Mouse (Mus musculus) fat pad, adult 2 months (tissue): ENCODE data around the gene Cluh.

Experiments used
- DNase-seq: peaks from one replicate; pipeline ENCODE4 v3.0.0-alpha.2; 2011; ENCODE audit warnings: low read depth, low spot score; ENCODE audit errors: extremely low read depth

Gene Cluh

GRCm38 (mm10) chr11:74647966-74648365, 1.3 kb upstream of the Cluh start:
- DNase-seq = no peak

GRCm38 (mm10) chr11:74648676-74649075, 619 bp upstream of the Cluh start:
- DNase-seq = no peak

GRCm38 (mm10) chr11:74649647-74650551, 604 bp downstream of the Cluh start:
- DNase-seq = no peak

- no peak for DNase-seq
Observed at GRCm38 (mm10) chr11:74650576-74651100, 1.3 kb downstream of the Cluh start.

- no peak for DNase-seq
Observed at GRCm38 (mm10) chr11:74652791-74653191, 3.5 kb downstream of the Cluh start.

GRCm38 (mm10) chr11:74653385-74653784, 4.1 kb downstream of the Cluh start:
- DNase-seq = no peak

GRCm38 (mm10) chr11:74655941-74656340, 6.6 kb downstream of the Cluh start:
- DNase-seq = no peak

GRCm38 (mm10) chr11:74660336-74660735, 11.0 kb downstream of the Cluh start:
- DNase-seq = no peak

GRCm38 (mm10) chr11:74661641-74662040, 12.3 kb downstream of the Cluh start:
- no peak for DNase-seq

- no peak for DNase-seq
Observed at GRCm38 (mm10) chr11:74662221-74662620, 12.9 kb downstream of the Cluh start.

- no peak for DNase-seq
Observed at GRCm38 (mm10) chr11:74664279-74664678, 15.0 kb downstream of the Cluh start.

- no peak for DNase-seq
Observed at GRCm38 (mm10) chr11:74664906-74665305, 15.6 kb downstream of the Cluh start.

- no peak for DNase-seq
Observed at GRCm38 (mm10) chr11:74665631-74666283, 16.5 kb downstream of the Cluh start.

GRCm38 (mm10) chr11:74666284-74666652, 17.0 kb downstream of the Cluh start:
- no peak for DNase-seq

GRCm38 (mm10) chr11:74666776-74667581, 17.7 kb downstream of the Cluh start:
- no peak for DNase-seq

- DNase-seq = no peak
Observed at GRCm38 (mm10) chr11:74667582-74668010, 18.3 kb downstream of the Cluh start.

GRCm38 (mm10) chr11:74668466-74668865, 19.2 kb downstream of the Cluh start:
- no peak for DNase-seq

- DNase-seq = no peak
Observed at GRCm38 (mm10) chr11:74668971-74669370, 19.7 kb downstream of the Cluh start.

GRCm38 (mm10) chr11:74670151-74670550, 20.9 kb downstream of the Cluh start:
- DNase-seq = no peak

- no peak for DNase-seq
Observed at GRCm38 (mm10) chr11:74671013-74671412, 21.7 kb downstream of the Cluh start.

- no peak for DNase-seq
Observed at GRCm38 (mm10) chr11:74671839-74672238, 22.5 kb downstream of the Cluh start.
